Comparison of ENCODE assay signal across 25 mouse cellular contexts in the genomic region with DNA sequence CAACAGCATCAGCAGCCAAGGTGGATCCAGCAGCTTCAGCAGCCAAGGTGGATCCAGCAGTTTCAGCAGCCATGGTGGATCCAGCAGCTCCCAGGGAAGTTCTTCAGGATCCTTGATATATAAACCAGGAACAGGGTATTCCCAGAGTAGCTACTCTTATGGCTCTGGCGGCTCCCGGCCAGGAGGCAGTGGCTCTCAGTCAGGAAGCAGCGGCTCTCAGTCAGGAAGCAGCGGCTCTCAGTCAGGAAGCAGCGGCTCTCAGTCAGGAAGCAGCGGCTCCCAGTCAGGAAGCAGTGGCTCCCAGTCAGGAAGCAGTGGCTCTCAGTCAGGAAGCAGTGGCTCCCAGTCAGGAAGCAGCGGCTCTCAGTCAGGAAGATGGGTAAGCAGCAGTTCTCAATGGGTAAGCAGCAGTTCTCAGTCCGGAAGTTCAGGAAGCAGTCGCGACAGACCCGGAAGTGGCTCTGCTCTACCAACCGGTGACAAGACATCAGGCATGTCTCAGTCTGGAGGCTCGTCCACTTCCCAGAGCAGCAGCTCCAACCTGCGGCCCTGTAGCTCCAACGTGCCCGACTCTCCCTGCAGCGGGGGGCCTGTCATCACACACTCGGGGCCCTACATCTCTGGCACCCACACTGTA. TPM values are rescaled to one million over a fixed set of nuclear protein-coding genes. Genes with fewer than 3 reads are reported as not detected.
"Had no signal": no experiment of that assay in that cellular context is flagged by ENCODE, and none has a peak within 500 bp of the region (broad histone marks: within the 10 kb centered on the region; RNA-seq: fewer than 3 reads in every experiment).

No protein-coding gene starts in this region.

- DNase-seq: lung, adult 18-20 months; lung, embryonic 14.5 days; lung, postnatal 10 days; lung, postnatal 4 days; midbrain, embryonic 14.5 days; retina, postnatal 1 day; right cerebral cortex, adult 18-20 months; right cerebral cortex, postnatal 25 days; right cerebral cortex, postnatal 4 days; spleen, adult 18-20 months; thymus, adult 18-20 months; thymus, postnatal 14 days; thymus, postnatal 4 days had no signal

- H3K9ac ChIP-seq: lung, embryonic 14.5 days; midbrain, embryonic 12.5 days; neural tube, embryonic 13.5 days; neural tube, embryonic 15.5 days had no signal

- H3K27me3 ChIP-seq: midbrain, embryonic 12.5 days; neural tube, embryonic 13.5 days; neural tube, embryonic 15.5 days had no signal

- H3K4me3 ChIP-seq: midbrain, embryonic 10.5 days; midbrain, embryonic 12.5 days; myocyte; neural tube, embryonic 13.5 days; neural tube, embryonic 15.5 days had no signal

- H3K36me3 ChIP-seq: midbrain, embryonic 10.5 days; midbrain, embryonic 12.5 days; neural tube, embryonic 13.5 days; neural tube, embryonic 15.5 days had no signal

- H3K4me1 ChIP-seq: midbrain, embryonic 10.5 days; midbrain, embryonic 12.5 days; neural tube, embryonic 13.5 days; neural tube, embryonic 15.5 days had no signal

- H3K9me3 ChIP-seq: midbrain, embryonic 10.5 days; midbrain, embryonic 12.5 days; neural tube, embryonic 13.5 days; neural tube, embryonic 15.5 days had no signal

- H3K4me2 ChIP-seq: lung, embryonic 14.5 days; midbrain, embryonic 12.5 days; neural tube, embryonic 13.5 days; neural tube, embryonic 15.5 days had no signal

- H3K27ac ChIP-seq: midbrain, embryonic 10.5 days; midbrain, embryonic 12.5 days; neural tube, embryonic 13.5 days; neural tube, embryonic 15.5 days had no signal

RNA-seq across cellular contexts. Expression of a gene that starts 3.0 kb away (rescaled TPM):
- total RNA-seq: megakaryocyte, adult 5-6 weeks; megakaryocyte-erythroid progenitor cell, adult 5-6 weeks had no signal
- polyA plus RNA-seq: neural tube, embryonic 13.5 days had no signal

RNA-seq across cellular contexts. Expression of a gene that starts 12.4 kb away (rescaled TPM):
- total RNA-seq: megakaryocyte, adult 5-6 weeks; megakaryocyte-erythroid progenitor cell, adult 5-6 weeks had no signal
- polyA plus RNA-seq: lung, embryonic 14.5 days; midbrain, embryonic 10.5 days; midbrain, embryonic 12.5 days; midbrain, embryonic 14.5 days; midbrain, embryonic 16.5 days; myocyte; neural tube, embryonic 11.5 days; neural tube, embryonic 13.5 days; neural tube, embryonic 15.5 days; small intestine, adult 2 months; stomach, embryonic 14.5 days; urinary bladder, adult 2 months had no signal

RNA-seq across cellular contexts. Expression of a gene that starts 21.9 kb away (rescaled TPM):
- total RNA-seq: megakaryocyte, adult 5-6 weeks; megakaryocyte-erythroid progenitor cell, adult 5-6 weeks had no signal
